Mouse (Mus musculus): ENCODE results near the gene Fndc3b. TPM values are rescaled to one million over a fixed set of nuclear protein-coding genes. Genes with fewer than 3 reads are reported as not detected.

The Fndc3b gene
- total RNA-seq, 2 experiments from 2014 or later, result 30.8 to 35.4 TPM

GRCm38 (mm10) chr3:27631112-27631511, 80.0 kb downstream of the Fndc3b start:
- intact Hi-C loops (cut with DNase I; ENCODE audit: low total_unique reads), result no loop called here
- DNase-seq, result peak; percentile 70

GRCm38 (mm10) chr3:27629716-27630115, 81.4 kb downstream of the Fndc3b start:
- no peak for DNase-seq
- intact Hi-C loops (cut with DNase I; ENCODE audit: low total_unique reads), result no loop called here

- intact Hi-C loops (cut with DNase I; ENCODE audit: low total_unique reads), result no loop called here
Observed at GRCm38 (mm10) chr3:27626301-27626700, 84.8 kb downstream of the Fndc3b start.

GRCm38 (mm10) chr3:27625592-27625985, 85.5 kb downstream of the Fndc3b start:
- no peak for DNase-seq
- intact Hi-C loops (cut with DNase I; ENCODE audit: low total_unique reads), result no loop called here

More at GRCm38 (mm10) chr3:27626301-27626700, 84.8 kb downstream of the Fndc3b start:
- DNase-seq, result no peak

GRCm38 (mm10) chr3:27624974-27625591, 86.0 kb downstream of the Fndc3b start:
- intact Hi-C loops (cut with DNase I; ENCODE audit: low total_unique reads), result no loop called here

GRCm38 (mm10) chr3:27622451-27622850, 88.7 kb downstream of the Fndc3b start:
- no peak for DNase-seq
- intact Hi-C loops (cut with DNase I; ENCODE audit: low total_unique reads), result no loop called here

More at GRCm38 (mm10) chr3:27624974-27625591, 86.0 kb downstream of the Fndc3b start:
- DNase-seq, result no peak

- no peak for DNase-seq
- intact Hi-C loops (cut with DNase I; ENCODE audit: low total_unique reads), result no loop called here
Observed at GRCm38 (mm10) chr3:27621176-27621575, 89.9 kb downstream of the Fndc3b start.

- intact Hi-C loops (cut with DNase I; ENCODE audit: low total_unique reads), result no loop called here
- DNase-seq, result no peak
Observed at GRCm38 (mm10) chr3:27617733-27618132, 93.4 kb downstream of the Fndc3b start.

GRCm38 (mm10) chr3:27617237-27617499, 93.9 kb downstream of the Fndc3b start:
- DNase-seq, result no peak
- intact Hi-C loops (cut with DNase I; ENCODE audit: low total_unique reads), result no loop called here

GRCm38 (mm10) chr3:27616421-27617236, 94.5 kb downstream of the Fndc3b start:
- intact Hi-C loops (cut with DNase I; ENCODE audit: low total_unique reads), result no loop called here
- peak; percentile 47 for DNase-seq

GRCm38 (mm10) chr3:27615479-27615878, 95.6 kb downstream of the Fndc3b start:
- intact Hi-C loops (cut with DNase I; ENCODE audit: low total_unique reads), result no loop called here
- DNase-seq, result no peak

GRCm38 (mm10) chr3:27613828-27614227, 97.3 kb downstream of the Fndc3b start:
- intact Hi-C loops (cut with DNase I; ENCODE audit: low total_unique reads), result no loop called here
- DNase-seq, result no peak

GRCm38 (mm10) chr3:27613011-27613410, 98.1 kb downstream of the Fndc3b start:
- no peak for DNase-seq
- intact Hi-C loops (cut with DNase I; ENCODE audit: low total_unique reads), result no loop called here

GRCm38 (mm10) chr3:27611986-27612385, 99.1 kb downstream of the Fndc3b start:
- no peak for DNase-seq
- intact Hi-C loops (cut with DNase I; ENCODE audit: low total_unique reads), result no loop called here

GRCm38 (mm10) chr3:27610547-27610946, 100.6 kb downstream of the Fndc3b start:
- DNase-seq, result no peak
- intact Hi-C loops (cut with DNase I; ENCODE audit: low total_unique reads), result no loop called here

GRCm38 (mm10) chr3:27610089-27610488, 101.0 kb downstream of the Fndc3b start:
- intact Hi-C loops (cut with DNase I; ENCODE audit: low total_unique reads), result no loop called here
- no peak for DNase-seq

- DNase-seq, result no peak
- intact Hi-C loops (cut with DNase I; ENCODE audit: low total_unique reads), result no loop called here
Observed at GRCm38 (mm10) chr3:27607796-27608151, 103.3 kb downstream of the Fndc3b start.

GRCm38 (mm10) chr3:27607081-27607795, 103.9 kb downstream of the Fndc3b start:
- peak; percentile 69 for DNase-seq
- intact Hi-C loops (cut with DNase I; ENCODE audit: low total_unique reads), result no loop called here

GRCm38 (mm10) chr3:27606626-27607025, 104.5 kb downstream of the Fndc3b start:
- intact Hi-C loops (cut with DNase I; ENCODE audit: low total_unique reads), result no loop called here
- no peak for DNase-seq

GRCm38 (mm10) chr3:27605613-27606012, 105.5 kb downstream of the Fndc3b start:
- intact Hi-C loops (cut with DNase I; ENCODE audit: low total_unique reads), result no loop called here
- DNase-seq, result no peak

GRCm38 (mm10) chr3:27605081-27605480, 106.0 kb downstream of the Fndc3b start:
- intact Hi-C loops (cut with DNase I; ENCODE audit: low total_unique reads), result no loop called here
- no peak for DNase-seq

Data from gastrocnemius, postnatal 14 days (tissue).